Mouse (Mus musculus) embryonic facial prominence, embryonic 15.5 days (tissue): ENCODE measurements around the gene Slco4c1. TPM values are rescaled to one million over a fixed set of nuclear protein-coding genes. Genes with fewer than 3 reads are reported as not detected.

Experiments
- ATAC-seq: fragments of 200-750 bp; cut with Nextera tagmentation; 2 replicates; pipeline ENCODE4 v1.8.0; 2017; ENCODE audit warnings: low read depth, moderate TSS enrichment; ENCODE audit not compliant: insufficient number of reproducible peaks, low FRiP score, low TSS enrichment
- H3K27ac ChIP-seq: fragments of 300-500 bp; sonication (generic); replicated peaks from 2 replicates; pipeline ENCODE4 v1.5.1; 2015; ENCODE audit warnings: mild to moderate bottlenecking, inconsistent platforms
- H3K27me3 ChIP-seq: fragments of 300-500 bp; sonication (generic); 2 replicates; pipeline ENCODE4 v1.6.1; 2015; ENCODE audit warnings: inconsistent platforms
- H3K36me3 ChIP-seq: fragments of 300-500 bp; sonication (generic); 2 replicates; pipeline ENCODE4 v1.6.1; 2015; ENCODE audit warnings: mild to moderate bottlenecking, inconsistent platforms
- H3K4me1 ChIP-seq: fragments of 300-500 bp; sonication (generic); 2 replicates; pipeline ENCODE4 v1.6.1; 2015; ENCODE audit warnings: inconsistent platforms
- H3K4me2 ChIP-seq: fragments of 300-500 bp; sonication (generic); replicated peaks from 2 replicates; pipeline ENCODE4 v1.6.1; 2015; ENCODE audit warnings: mild to moderate bottlenecking, inconsistent platforms
- H3K4me3 ChIP-seq: fragments of 300-500 bp; sonication (generic); replicated peaks from 2 replicates; pipeline ENCODE4 v1.5.1; 2015; ENCODE audit warnings: mild to moderate bottlenecking, inconsistent platforms
- H3K9ac ChIP-seq: fragments of 300-500 bp; sonication (generic); 2 replicates; pipeline ENCODE4 v1.6.1; 2015; ENCODE audit warnings: inconsistent platforms
- H3K9me3 ChIP-seq: fragments of 300-500 bp; sonication (generic); replicated peaks from 2 replicates; pipeline ENCODE4 v1.6.1; 2016; ENCODE audit warnings: inconsistent platforms
- WGBS: fragments of 180-500 bp; shearing (Covaris S2); methylation state at CpG from one replicate; pipeline ENCODE4 v1.1.7; 2015; 5-methylcytosine and 5-hydroxymethylcytosine counted together
- polyA plus RNA-seq: library from polyadenylated mRNA; unstranded; fragments of >200 nt; fragmentation: Nextera tagmentation; extraction: Ambion mirVana; gene quantifications from 2 replicates; pipeline ENCODE4 v1.2.1, GENCODE M21; 2015

The Slco4c1 gene
- polyA plus RNA-seq, 1 experiment from 2014 or later = 0.92 TPM

GRCm38 (mm10) chr1:96859995-96860684, 11.8 kb downstream of the Slco4c1 start:
- no peak overlapping the region for H3K4me3 ChIP-seq
- H3K4me2 ChIP-seq = no peak overlapping the region
- ATAC-seq = no peak
- WGBS = 86% methylated on average over 7 of the region's 7 CpGs
- no peaks in the 10 kb centered on the region for H3K4me1 ChIP-seq
- H3K9me3 ChIP-seq = no peaks in the 10 kb centered on the region
- no peak overlapping the region for H3K27ac ChIP-seq
- no peak overlapping the region for H3K9ac ChIP-seq
- no peaks in the 10 kb centered on the region for H3K36me3 ChIP-seq
- no peaks in the 10 kb centered on the region for H3K27me3 ChIP-seq

GRCm38 (mm10) chr1:96853541-96853940, 18.4 kb downstream of the Slco4c1 start:
- Histone ChIP-seq H3K4me3 (no peak overlapping the region), H3K4me1 (no peaks in the 10 kb centered on the region), H3K9ac (no peak overlapping the region)

GRCm38 (mm10) chr1:96849101-96849500, 22.9 kb downstream of the Slco4c1 start:
- Histone ChIP-seq H3K27ac (no peak overlapping the region), H3K4me3 (no peak overlapping the region), H3K9me3 (no peaks in the 10 kb centered on the region), H3K9ac (no peak overlapping the region), H3K4me2 (no peak overlapping the region), H3K4me1 (no peaks in the 10 kb centered on the region), H3K27me3 (no peaks in the 10 kb centered on the region), H3K36me3 (no peaks in the 10 kb centered on the region)
- 61% methylated on average over 4 of the region's 4 CpGs for WGBS
- no peak for ATAC-seq

More at GRCm38 (mm10) chr1:96853541-96853940, 18.4 kb downstream of the Slco4c1 start:
- WGBS = 79% methylated on average over 4 of the region's 4 CpGs
- Histone ChIP-seq H3K4me2 (no peak overlapping the region), H3K36me3 (no peaks in the 10 kb centered on the region), H3K27me3 (no peaks in the 10 kb centered on the region), H3K27ac (no peak overlapping the region), H3K9me3 (no peaks in the 10 kb centered on the region)
- ATAC-seq = no peak

DNA sequence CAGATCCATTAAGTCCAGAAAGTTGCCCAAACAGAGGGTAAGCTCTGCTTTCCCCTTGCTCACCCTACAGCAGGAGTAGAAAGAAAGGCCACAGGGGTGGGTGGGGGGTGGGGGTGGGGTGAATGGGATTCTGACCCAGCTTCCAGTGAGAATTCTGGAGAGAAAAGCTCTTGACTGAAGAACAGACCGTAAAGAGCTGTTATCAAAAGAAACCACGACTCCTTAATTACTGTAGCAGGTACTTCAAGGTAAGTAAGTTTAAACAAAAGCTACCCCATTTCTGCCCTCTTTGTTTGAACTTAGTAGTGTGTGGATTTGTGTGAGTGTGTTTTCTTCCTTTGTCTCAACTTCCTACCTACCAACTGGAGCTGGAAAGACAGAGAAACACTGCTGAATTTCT, 23.4 kb downstream of the Slco4c1 start:
- Histone ChIP-seq H3K4me3 (no peak overlapping the region), H3K4me2 (no peak overlapping the region), H3K27me3 (no peaks in the 10 kb centered on the region), H3K36me3 (no peaks in the 10 kb centered on the region), H3K27ac (no peak overlapping the region), H3K9me3 (no peaks in the 10 kb centered on the region), H3K4me1 (no peaks in the 10 kb centered on the region), H3K9ac (no peak overlapping the region)
- no peak for ATAC-seq
- 45% methylated on average over 2 of the region's 2 CpGs for WGBS

- Histone ChIP-seq H3K27me3 (no peaks in the 10 kb centered on the region), H3K9me3 (no peaks in the 10 kb centered on the region), H3K9ac (no peak overlapping the region), H3K4me3 (no peak overlapping the region), H3K4me2 (no peak overlapping the region), H3K4me1 (no peaks in the 10 kb centered on the region), H3K36me3 (no peaks in the 10 kb centered on the region), H3K27ac (no peak overlapping the region)
- ATAC-seq = no peak
- 4% methylated on average over 3 of the region's 3 CpGs for WGBS
Measured at GRCm38 (mm10) chr1:96846727-96847126, 25.2 kb downstream of the Slco4c1 start.

- no peak for ATAC-seq
- Histone ChIP-seq H3K4me1 (no peaks in the 10 kb centered on the region), H3K27ac (no peak overlapping the region), H3K9ac (no peak overlapping the region), H3K4me2 (no peak overlapping the region), H3K4me3 (no peak overlapping the region), H3K36me3 (no peaks in the 10 kb centered on the region), H3K9me3 (no peaks in the 10 kb centered on the region), H3K27me3 (no peaks in the 10 kb centered on the region)
- 53% methylated on average over 2 of the region's 2 CpGs for WGBS
Measured at GRCm38 (mm10) chr1:96805287-96805727, 66.7 kb downstream of the Slco4c1 start.

DNA sequence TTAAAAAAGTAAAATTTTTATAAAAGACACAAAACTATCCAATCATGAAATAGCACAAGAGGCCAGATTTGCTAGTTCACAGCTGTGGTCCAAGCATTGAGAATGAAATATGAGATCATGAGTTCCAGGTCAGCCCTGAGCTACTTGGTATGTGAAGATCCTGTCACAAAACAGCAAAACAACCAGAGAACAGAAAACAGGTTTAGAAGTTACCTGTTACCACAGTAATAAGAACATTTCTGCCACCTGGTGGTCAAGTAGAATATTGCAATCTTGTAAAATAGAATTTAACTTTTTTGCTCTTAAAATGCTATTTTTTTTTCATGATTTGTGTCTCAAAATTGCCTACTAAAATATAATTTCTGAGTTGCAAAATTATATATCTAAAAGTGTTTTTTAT, 70.4 kb downstream of the Slco4c1 start:
- ATAC-seq = no peak
- Histone ChIP-seq H3K36me3 (no peaks in the 10 kb centered on the region), H3K9me3 (no peaks in the 10 kb centered on the region), H3K27me3 (no peaks in the 10 kb centered on the region), H3K4me1 (no peaks in the 10 kb centered on the region), H3K4me2 (no peak overlapping the region), H3K27ac (no peak overlapping the region), H3K4me3 (no peak overlapping the region), H3K9ac (no peak overlapping the region)

GRCm38 (mm10) chr1:96794690-96795089, 77.3 kb downstream of the Slco4c1 start:
- no peak overlapping the region for H3K9ac ChIP-seq
- WGBS = 79% methylated on average over 4 of the region's 4 CpGs
- no peaks in the 10 kb centered on the region for H3K27me3 ChIP-seq
- no peak for ATAC-seq
- no peak overlapping the region for H3K4me3 ChIP-seq
- no peak overlapping the region for H3K4me2 ChIP-seq
- H3K36me3 ChIP-seq = no peaks in the 10 kb centered on the region
- no peaks in the 10 kb centered on the region for H3K9me3 ChIP-seq
- no peak overlapping the region for H3K27ac ChIP-seq
- no peaks in the 10 kb centered on the region for H3K4me1 ChIP-seq

GRCm38 (mm10) chr1:96794290-96794689, 77.7 kb downstream of the Slco4c1 start:
- no peaks in the 10 kb centered on the region for H3K4me1 ChIP-seq
- no peak overlapping the region for H3K9ac ChIP-seq
- no peaks in the 10 kb centered on the region for H3K9me3 ChIP-seq
- WGBS = 76% methylated on average over 5 of the region's 5 CpGs
- no peak overlapping the region for H3K4me2 ChIP-seq
- no peaks in the 10 kb centered on the region for H3K36me3 ChIP-seq
- no peaks in the 10 kb centered on the region for H3K27me3 ChIP-seq
- ATAC-seq = no peak
- no peak overlapping the region for H3K27ac ChIP-seq
- H3K4me3 ChIP-seq = no peak overlapping the region

DNA sequence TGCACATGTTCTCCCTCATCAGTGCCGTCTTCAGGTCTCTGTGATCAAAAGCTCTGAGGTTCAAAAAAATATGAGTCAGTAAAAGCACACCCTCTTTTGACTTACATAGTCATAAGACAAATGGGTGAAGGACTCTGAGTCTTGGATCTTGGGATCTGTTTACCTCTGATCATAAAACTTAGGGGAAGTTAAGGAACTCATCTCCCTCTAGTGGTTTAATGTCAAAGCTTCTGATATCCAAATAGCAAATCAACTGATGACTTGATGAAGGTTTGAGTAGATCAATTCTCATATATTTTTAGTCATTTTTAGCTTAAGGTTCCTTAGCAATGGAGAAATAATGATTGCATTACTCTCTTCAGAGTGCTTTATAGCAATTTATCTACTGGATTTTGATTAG, 82.7 kb downstream of the Slco4c1 start:
- H3K27ac ChIP-seq = no peak overlapping the region
- WGBS = 82% methylated on average over 1 of the region's 1 CpGs
- no peaks in the 10 kb centered on the region for H3K4me1 ChIP-seq
- no peaks in the 10 kb centered on the region for H3K36me3 ChIP-seq
- H3K4me3 ChIP-seq = no peak overlapping the region
- no peak overlapping the region for H3K4me2 ChIP-seq
- H3K9ac ChIP-seq = no peak overlapping the region
- no peaks in the 10 kb centered on the region for H3K9me3 ChIP-seq
- no peaks in the 10 kb centered on the region for H3K27me3 ChIP-seq
- no peak for ATAC-seq

- Histone ChIP-seq H3K4me3 (no peak overlapping the region), H3K9me3 (no peaks in the 10 kb centered on the region), H3K9ac (no peak overlapping the region), H3K27me3 (no peaks in the 10 kb centered on the region), H3K4me1 (no peaks in the 10 kb centered on the region), H3K27ac (no peak overlapping the region), H3K4me2 (no peak overlapping the region), H3K36me3 (no peaks in the 10 kb centered on the region)
- WGBS = 93% methylated on average over 4 of the region's 4 CpGs
- ATAC-seq = no peak
Measured at GRCm38 (mm10) chr1:96774174-96774573, 97.8 kb downstream of the Slco4c1 start.

DNA sequence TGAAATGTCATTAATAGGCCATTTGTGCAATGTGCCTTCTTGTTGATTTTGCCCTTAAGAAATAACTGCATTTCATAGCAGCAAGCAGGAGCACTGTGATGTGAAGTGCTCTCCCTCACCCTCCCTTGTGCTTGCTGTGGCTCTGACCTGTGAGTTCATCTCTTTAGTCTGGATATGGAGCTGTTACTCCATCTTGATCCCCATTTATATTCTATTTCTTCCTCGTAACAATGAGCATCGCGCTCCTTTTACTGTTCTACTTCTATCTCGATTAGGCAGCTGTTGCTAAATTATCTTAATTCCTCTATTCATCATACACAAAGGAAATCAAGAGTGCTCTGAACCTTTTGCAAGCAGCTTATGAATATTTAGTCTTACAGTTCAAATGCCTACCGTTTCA, 98.3 kb downstream of the Slco4c1 start:
- Histone ChIP-seq H3K27ac (no peak overlapping the region), H3K9me3 (no peaks in the 10 kb centered on the region), H3K4me3 (no peak overlapping the region), H3K4me2 (no peak overlapping the region), H3K27me3 (no peaks in the 10 kb centered on the region), H3K4me1 (no peaks in the 10 kb centered on the region), H3K9ac (no peak overlapping the region), H3K36me3 (no peaks in the 10 kb centered on the region)
- ATAC-seq = no peak
- 85% methylated on average over 5 of the region's 5 CpGs for WGBS
